Mouse (Mus musculus) left cerebral cortex, postnatal 25 days (tissue): Measurements from ENCODE around the gene Urm1. TPM values are rescaled to one million over a fixed set of nuclear protein-coding genes. Genes with fewer than 3 reads are reported as not detected.
"Not testable (repeated sequence)": the region's sequence is repeated elsewhere in the genome, so short reads cannot be mapped to it uniquely, and the experiment has no call there.

ENCODE experiments used
- DNase-seq, 2 experiments: peaks; one replicate each; pipeline ENCODE4 v3.0.0; 2022; ENCODE audit warnings: low spot score in 2 of 2, mixed read lengths in 1 of 2
- intact Hi-C: fragments of 180-260 bp; cut with DNase I; formaldehyde crosslinking; loops from one replicate; pipeline ENCODE4 v1.15.1; 2025
- total RNA-seq, 2 experiments: library from RNA; stranded (reverse); gene quantifications; 2 replicates each; pipeline ENCODE4 v1.2.3; 2021

Gene Urm1
- 10 to 100 TPM; 52.5 to 53.9 TPM for total RNA-seq

- intact Hi-C loops = no loop called here
- DNase-seq = peak; percentile 63 to 69
Observed at GRCm38 (mm10) chr2:29820025-29820817, at the start of gene Urm1. Urm1 (plus strand) TSS chr2:29820075.

DNA sequence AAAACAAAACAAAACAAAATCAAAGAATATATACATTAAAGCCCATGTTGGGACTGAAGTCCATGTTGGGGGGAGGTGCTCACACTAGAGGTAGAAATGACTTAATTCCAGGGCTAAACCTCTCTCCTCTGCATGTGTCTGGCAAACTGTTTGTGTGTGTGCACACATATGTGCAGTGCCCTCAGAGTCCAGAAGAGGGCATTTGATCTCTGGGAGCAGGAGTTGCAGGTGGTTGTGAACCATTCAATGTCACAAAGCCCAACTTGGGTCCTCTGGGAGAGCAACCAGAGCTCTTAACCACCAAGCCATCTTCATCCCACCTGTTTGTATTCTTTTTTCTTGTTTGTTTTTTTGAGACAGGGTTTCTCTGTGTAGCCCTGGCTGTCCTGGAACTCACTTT lies 49.7 kb upstream of the Urm1 start:
- intact Hi-C loops = no loop called here
- no peak for DNase-seq

- intact Hi-C loops = no loop called here
- no peak for DNase-seq
Observed at GRCm38 (mm10) chr2:29771611-29772461, 48.0 kb upstream of the Urm1 start.

GRCm38 (mm10) chr2:29773323-29773722 lies 46.6 kb upstream of the Urm1 start:
- no peak for DNase-seq
- intact Hi-C loops = no loop called here

DNA sequence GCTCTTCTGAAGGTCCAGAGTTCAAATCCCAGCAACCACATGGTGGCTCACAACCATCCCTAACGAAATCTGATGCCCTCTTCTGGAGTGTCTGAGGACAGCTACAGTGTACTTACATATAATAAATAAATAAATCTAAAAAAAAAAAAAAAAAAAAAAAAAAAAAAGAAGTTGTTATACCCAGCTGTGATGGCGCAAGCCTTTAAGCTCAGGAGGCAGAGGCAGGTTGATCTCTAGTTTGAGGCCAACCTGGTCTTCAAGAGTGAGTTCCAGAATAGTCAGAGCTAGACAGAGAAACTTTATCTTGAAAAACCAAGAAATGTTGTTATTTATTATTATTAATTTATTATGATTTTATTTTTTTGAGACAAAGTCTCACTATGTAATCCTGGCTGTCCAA lies 38.6 kb upstream of the Urm1 start:
- DNase-seq, intact Hi-C loops: not testable (repeated sequence)

DNA sequence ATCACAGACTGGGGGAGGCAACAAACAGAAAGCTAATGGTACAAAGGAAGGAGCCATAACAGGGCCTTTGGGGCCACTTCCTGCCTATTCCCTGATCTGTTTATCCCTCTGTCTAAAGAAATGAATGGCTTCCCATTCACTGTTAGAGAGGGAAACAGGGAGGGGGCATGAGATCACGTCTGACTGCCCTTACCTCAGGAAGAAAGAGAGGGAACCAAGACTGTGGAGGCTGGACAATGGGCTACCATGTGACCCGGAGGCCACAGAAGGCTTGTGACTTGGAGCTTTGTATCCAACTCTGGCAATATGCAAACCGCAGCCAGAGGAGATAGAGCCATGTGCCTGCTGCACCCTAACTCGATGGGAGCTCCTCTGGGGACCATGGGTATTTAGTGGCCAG lies 35.6 kb upstream of the Urm1 start:
- intact Hi-C loops = no loop called here
- no peak for DNase-seq

- DNase-seq = peak; percentile 92 to 96
- intact Hi-C loops = no loop called here
Observed at GRCm38 (mm10) chr2:29787104-29787917, 32.6 kb upstream of the Urm1 start, which contains the start of gene Coq4. Coq4 (plus strand) TSS chr2:29787493.

DNA sequence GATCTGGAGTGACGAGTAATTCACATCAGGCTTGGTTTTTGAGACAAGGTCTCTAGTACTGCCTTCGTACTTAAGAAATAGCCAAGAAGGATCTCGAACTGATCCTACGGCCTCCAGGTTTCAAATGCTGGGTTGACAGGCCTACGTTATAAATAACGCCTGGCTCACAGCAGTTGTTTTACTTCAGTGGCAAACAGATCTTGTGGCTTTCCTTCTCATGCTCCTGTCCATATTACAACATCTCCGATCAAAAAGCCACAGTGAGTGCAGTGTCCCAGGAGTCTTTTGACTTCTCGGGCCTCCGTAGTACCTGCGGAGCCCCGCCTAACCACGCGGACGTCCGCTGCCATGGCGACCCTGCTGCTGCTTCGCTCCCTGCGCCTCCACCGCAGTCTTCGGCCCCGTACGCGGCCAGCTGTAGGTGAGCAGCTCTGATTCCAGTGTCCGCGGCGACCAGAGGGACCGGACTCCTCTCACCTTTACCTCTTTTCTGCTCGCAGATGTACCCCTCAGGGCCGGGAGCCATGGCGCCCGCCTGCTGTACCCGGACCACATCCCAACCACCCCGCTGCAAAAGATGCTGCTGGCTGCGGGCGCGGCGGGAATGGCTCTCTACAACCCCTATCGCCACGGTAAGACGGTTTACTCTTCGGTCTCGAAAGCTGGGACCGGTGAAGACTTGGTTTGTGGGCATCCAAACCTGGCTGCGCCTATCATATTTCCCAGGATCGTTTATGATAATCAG lies 31.8 kb upstream of the Urm1 start, which contains the start of gene Trub2:
Trub2 (minus strand) TSS at position 566 of the 745 bp plus-strand sequence.
- intact Hi-C loops = no loop called here
- DNase-seq = peak; percentile 90 to 94

DNA sequence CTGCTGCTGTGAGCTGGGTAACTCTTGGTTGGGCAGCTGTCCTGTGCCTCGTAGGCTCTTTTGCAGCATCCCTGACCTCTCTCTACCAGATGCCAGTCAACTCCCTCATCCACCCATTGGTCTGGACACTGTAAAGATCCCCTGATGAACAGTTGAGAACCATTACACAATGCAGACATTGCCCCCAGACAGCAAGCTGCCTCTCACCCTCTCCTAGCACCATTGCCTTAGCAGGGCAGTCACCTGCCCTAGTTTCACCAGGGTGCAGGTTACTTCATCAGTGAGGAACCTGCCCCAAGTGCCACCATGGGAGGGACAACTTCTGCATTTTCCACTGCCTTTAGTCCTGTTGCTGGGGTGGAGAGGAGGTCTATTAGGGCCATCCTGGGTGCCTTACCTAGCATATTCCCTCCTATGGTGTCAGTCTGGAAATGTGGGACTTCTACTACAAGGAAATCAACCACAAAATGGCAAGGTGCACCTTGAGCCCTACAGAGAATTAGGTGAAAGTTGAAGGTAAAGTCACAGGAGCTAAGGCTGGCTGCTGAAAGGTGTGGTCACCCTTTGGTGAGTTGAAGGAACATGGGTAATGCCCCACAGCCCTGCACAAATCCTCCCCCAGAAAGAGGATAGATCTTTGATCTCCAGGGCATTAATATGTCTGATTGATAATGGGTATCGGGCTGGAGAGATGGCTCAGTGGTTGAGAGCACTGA lies 26.9 kb upstream of the Urm1 start:
- no peak for DNase-seq
- intact Hi-C loops = no loop called here

GRCm38 (mm10) chr2:29802075-29802826 lies 17.6 kb upstream of the Urm1 start, which contains the start of gene Slc27a4:
Slc27a4 (plus strand) TSS chr2:29802634.
- intact Hi-C loops = no loop called here
- peak; percentile 97 for DNase-seq

- intact Hi-C loops = no loop called here
Observed at GRCm38 (mm10) chr2:29802827-29803201, 17.1 kb upstream of the Urm1 start.

DNA sequence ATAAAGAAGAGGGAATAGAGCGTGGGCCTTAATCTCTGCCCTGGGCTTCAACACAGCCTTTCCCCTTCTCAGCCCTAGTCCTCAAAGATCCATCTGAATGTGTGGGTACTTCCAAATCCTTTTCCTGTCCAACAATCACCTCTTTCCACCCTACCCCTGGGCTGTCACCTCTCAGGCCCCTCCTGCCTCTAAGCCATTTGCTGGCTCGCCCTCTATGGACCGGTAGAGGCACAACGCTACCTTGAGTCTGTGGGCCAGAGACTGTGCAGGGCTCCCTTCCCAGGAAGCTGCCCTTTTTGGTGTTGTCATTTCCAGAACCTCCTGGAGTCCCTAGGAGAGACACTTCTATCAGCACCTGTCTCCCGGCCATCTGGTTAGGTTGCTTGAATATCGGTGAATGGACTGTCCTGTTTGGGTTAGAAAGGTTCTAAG lies 16.5 kb upstream of the Urm1 start:
- peak in 1 of 2 experiments; percentile 28 for DNase-seq
- intact Hi-C loops = no loop called here

More at GRCm38 (mm10) chr2:29802827-29803201, 17.1 kb upstream of the Urm1 start:
- no peak for DNase-seq

DNA sequence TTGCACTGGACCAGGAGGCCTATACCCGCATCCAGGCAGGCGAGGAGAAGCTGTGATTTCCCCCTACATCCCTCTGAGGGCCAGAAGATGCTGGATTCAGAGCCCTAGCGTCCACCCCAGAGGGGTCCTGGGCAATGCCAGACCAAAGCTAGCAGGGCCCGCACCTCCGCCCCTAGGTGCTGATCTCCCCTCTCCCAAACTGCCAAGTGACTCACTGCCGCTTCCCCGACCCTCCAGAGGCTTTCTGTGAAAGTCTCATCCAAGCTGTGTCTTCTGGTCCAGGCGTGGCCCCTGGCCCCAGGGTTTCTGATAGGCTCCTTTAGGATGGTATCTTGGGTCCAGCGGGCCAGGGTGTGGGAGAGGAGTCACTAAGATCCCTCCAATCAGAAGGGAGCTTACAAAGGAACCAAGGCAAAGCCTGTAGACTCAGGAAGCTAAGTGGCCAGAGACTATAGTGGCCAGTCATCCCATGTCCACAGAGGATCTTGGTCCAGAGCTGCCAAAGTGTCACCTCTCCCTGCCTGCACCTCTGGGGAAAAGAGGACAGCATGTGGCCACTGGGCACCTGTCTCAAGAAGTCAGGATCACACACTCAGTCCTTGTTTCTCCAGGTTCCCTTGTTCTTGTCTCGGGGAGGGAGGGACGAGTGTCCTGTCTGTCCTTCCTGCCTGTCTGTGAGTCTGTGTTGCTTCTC lies 4.0 kb upstream of the Urm1 start:
- no peak for DNase-seq
- intact Hi-C loops = no loop called here

GRCm38 (mm10) chr2:29817426-29818232 lies 2.2 kb upstream of the Urm1 start:
- intact Hi-C loops = loop anchor here (1.0 kb wide), 1 partner anchor 42 kb away; no protein-coding TSS in a partner anchor
- peak; percentile 90 to 94 for DNase-seq

DNA sequence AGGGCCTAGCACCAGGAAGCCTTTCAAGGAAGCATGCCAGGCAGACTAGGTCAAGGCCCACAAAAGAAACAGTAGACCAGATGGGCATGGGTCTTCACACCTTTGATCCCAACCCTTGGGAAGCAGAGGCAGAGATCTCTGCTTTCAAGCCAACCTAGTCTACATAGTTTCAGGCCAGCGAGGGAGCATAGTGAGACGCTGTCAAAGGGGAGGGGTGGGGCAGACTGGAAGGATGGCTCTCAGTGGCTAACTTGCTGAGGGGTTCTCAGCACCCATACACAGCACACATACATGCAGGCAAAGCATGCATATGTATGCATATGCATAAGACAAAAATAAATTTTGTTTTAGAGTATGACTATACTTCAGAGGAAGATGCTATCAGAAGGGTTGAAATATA lies 512 bp upstream of the Urm1 start:
- intact Hi-C loops = no loop called here
- no peak for DNase-seq

- intact Hi-C loops = no loop called here
Observed at GRCm38 (mm10) chr2:29826318-29826925, 6.5 kb downstream of the Urm1 start.

More at GRCm38 (mm10) chr2:29826318-29826925, 6.5 kb downstream of the Urm1 start:
- no peak for DNase-seq
